Mouse (Mus musculus) megakaryocyte, adult 5-6 weeks (primary cell): ENCODE measurements at regions not wholly inside any gene's neighbourhood (a gene's known extent, or its start where the extent isn't known, plus 50 kb on each side); places are given as distances from the start of the nearest gene placed in this dataset.

Source experiments
- ATAC-seq: 2 replicates; pipeline ENCODE4 v1.8.0; 2016; ENCODE audit warnings: mild to moderate bottlenecking, inconsistent platforms; ENCODE audit not compliant: poor library complexity, severe bottlenecking

DNA sequence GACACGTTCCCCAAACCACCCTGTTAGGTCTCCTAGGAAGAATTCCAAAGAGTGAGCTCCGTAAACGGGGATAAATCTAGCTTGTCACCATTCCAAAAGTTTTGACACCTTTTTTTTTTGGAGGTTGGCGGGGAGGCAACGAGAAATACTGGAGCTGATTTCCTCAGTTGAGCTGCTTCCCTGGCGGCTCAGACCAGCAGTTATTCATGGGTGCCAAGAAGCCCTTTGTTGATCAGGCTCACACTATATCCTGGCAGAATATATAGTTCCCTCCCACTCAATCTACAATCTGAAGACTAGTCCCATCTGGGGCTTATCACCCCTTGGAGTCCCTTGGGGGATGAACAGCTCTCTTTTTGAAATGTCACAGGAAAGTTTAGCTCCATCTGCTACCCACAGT is 77.5 kb upstream of the Tiam2 start:
- ATAC-seq = no peak

DNA sequence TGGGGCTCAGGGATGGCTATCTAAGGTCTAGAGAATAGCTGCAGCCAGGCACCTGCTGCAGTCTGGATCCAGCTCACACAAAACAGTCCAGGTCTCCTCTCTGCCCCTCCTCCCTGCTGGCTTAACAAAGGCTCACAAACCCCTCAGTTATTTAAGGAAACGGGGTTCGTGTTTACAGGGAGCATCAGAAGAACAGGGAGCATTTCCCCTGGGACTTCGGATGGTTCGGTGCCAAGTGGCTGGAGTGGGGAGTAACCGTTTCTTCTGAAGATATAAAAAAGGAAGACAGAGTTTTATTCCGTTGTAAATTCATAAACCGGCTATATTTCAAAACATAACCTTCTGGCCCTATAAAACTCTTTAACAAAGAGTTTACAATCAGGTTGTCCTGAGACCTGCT is 77.1 kb upstream of the Tiam2 start:
- no peak for ATAC-seq

DNA sequence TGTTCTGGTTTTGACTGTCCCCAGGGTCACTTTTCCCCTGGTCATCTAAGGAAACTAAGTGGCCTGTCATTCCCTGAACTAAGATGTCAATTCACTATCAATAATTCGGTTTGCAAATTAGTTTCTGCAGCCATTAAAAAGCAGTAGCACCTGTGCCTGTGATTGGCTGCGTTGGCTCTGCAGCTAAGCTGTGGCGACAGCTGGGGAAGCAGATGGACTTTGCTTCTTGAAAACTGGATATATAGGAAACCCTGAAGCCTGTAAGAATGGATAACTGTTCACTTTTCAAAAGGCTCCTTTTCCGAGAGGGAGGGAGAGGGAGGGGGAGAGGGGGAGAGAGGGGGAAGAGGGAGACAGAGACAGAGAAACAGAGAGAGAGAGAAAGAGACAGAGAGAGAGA is 75.2 kb upstream of the Tiam2 start:
- ATAC-seq = no peak

DNA sequence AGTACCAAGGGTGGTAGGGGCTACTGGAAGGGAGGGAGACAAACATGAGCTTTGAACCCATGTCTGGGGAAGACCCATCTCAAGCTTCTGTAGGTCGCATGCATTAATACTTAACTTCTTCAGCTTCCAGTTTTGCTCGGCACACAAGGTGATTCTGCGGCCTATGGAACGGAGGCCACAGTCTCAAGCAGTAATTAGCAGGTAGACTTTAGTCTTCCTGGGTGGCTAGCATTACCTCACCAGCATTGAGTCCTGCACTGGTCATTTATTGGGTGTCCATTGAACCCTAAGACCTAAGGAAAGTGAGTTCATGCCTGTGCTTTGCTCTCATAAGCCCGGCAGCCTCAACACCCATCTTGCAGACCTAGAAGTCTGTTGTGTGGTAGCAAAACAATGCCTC is 74.4 kb upstream of the Tiam2 start:
- ATAC-seq = no peak

DNA sequence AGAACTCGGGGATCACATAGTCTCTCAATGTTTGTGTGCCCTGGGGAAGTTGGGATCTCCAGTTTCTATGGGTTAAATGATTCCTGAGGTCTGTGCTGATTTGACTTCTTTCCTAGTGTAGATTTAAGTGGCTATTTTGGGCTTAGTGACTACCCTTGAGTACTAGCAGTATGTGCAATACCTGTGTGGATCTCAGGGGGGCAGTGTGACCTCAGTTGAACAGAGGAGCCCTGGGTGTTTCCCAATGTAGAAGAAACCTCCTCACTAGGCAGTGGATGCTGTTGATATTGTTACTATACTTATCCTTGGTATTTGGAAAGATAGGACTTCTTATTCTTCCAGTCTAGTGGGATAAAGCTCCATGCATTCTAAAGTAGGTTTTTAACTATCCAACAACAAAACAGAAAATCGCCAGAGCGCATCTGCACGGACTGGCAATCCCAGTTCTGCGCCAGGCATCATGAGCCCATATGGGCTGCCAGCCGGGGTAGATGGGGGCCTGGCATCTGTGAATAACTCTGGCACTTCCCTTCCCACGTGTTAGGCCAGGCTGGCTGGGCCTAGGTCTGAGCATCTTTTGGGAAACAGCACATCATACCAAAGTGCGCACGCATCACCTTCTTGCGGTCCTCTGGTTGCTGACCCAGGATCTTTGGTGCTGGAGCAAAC is 72.7 kb upstream of the Tiam2 start:
- peak; percentile 63 for ATAC-seq

DNA sequence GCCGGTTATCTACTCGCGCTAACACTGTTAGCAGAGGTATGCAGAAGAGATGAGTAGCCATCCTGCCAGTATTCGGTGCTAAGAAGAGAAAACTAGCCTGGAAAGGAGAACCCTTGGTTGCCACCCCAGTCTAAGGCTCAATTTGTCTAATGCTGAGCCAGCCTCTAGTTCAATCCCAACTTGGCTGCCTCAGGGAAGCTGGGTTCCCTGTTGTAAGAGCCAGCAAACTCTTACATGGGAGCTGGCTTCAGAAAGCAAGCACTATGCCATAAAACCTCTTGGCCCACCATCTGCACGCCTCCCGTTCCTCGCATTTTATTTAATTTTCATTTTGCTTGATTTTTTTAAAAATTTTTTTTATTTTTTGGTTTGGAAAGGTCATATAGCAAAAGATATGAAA is 69.6 kb upstream of the Tiam2 start:
- ATAC-seq = no peak

DNA sequence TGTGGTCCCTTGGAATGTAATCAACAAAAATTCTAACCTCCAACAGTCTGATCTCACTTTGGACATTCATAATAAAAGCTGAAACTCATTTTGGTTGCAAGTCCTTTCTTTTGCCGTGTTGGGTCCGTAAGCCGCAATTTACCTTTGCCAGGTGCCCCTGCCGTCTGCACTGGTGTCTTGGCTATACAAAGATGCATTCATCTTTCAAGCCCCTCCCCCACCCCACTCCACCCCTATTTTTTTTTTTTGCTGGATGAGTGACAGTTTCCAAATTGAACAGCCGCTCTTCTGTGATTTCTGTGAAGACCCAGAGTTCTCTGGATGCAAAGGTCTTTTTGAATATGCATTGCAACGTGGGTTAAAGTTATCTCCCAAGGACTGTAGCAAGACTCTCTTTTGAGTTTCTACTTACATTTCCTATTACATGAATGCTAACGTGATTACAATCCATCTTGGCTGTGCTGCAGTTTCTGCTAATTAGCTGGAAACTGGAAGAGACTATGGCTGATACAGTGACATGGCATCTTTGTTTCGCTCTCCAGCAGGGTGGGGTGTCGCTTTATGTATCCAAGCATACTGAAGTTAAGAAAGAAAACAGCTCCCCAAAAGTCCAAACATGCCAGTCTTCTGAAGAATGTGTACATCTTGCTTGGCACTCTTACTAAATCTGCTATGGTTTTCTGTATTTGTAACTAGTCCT is 67.4 kb upstream of the Tiam2 start:
- ATAC-seq = no peak

DNA sequence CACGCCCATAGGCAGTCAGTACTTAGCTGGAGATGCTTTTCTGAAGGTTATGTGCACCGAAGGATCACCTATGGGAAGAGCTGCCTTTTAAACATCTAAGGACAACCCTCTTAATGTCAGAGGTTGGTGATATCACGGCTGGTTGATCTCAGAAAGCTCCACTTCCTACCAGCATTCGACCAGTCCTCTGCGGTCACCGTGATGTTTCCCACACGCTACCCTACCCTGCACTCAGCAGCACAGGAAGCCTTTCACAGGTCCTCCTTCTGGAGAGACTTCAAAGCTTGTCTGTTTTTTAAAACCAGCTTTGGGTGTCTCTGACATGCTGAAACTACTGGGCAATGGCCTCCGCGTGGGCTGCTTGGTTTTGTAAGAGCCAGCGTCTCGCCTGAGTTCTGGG is 65.6 kb upstream of the Tiam2 start:
- peak; percentile 70 for ATAC-seq

DNA sequence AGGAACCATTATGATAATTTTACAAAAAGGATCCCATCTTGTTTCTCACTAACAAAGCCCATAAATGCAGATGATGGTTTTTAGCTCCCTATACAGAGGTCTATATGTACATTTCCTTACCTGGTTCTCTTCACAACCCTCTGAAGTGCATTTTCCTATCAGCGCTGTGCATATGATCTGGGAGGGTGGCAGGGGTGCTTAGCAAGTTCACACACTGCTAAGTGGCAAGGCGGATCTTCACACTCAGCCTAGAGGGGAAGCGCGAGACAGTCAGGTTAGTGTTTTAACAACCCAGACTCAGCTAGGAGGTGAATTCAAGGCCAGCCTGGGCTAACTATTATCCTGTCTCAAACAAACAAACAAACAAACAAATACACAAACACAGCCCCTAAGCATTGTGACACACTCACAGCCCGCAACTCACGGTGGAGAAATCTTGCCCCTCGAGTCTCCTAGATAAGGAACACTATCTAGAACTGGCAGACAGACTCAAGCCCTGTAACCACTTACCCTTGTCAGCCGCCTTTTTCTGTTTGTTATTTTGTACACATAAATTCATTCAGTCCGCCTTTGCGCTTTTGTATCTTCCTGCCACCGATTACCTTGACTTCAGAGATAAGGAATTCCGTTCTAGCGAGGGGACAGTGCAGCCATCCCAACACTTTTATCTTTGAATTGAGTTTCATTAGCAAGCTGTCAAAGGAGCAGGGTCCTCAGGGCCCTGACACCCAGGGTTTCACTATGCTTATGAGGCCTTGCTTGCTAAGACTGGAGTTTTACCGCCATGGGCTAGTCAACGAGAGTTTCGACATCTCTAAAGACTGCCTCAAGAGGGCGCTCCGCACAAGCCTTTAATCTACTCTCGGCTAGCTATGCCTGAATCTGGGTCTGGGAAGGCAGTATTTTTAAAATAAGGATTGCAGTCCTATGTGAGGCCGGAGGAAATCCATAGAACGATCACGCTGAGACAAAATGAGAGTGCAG is 53.0 kb upstream of the Tiam2 start:
- ATAC-seq = peak; percentile 93

DNA sequence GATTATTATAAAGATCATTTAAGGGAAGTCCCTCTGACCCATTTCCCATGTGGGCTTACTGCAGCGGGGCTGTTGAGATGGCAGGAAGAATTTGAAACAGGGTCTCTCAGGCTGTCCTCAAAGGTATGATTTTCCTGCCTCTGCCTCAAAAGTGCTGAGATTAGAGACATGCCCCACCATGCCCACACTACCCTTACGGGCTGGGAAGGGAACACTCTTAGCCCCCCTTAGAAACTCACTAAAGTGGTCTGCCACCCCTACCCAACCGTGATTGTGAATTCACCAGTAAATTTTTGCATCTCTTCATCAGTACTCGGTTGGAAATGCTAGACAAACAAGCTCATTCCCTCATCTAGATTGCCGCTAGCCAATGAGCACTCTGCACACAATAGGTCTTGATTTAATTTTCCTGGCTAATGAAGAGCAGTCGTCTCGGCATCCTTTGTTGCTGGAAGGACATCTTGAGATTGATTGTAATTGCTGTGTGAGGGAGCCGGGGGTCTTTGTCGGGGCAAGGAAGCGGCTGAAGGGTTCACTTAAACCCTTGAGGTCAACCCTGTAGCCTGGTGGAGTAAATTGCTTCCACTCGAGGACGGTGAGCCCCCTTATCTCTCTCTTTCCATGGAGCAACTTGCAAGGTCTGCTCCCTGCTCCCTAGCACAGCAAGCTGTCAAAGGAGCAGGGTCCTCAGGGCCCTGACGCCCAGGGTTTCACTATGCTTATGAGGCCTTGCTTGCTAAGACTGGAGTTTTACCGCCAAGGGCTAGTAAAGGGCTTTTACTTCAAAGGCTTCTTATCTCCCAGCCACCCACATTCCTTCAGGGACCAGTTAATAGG is 51.7 kb upstream of the Tiam2 start:
- no peak for ATAC-seq
